Mouse (Mus musculus) spleen, adult 2 months (tissue): ENCODE data around the gene Erlin1.

Source experiments
- CTCF ChIP-seq: fragments of 200-500 bp; IDR thresholded peaks from 2 replicates; pipeline ENCODE4 v1.5.1; 2011; ENCODE audit warnings: mild to moderate bottlenecking, inconsistent platforms; ENCODE audit not compliant: insufficient read depth, insufficient read length, insufficient replicate concordance; ENCODE audit errors: extremely low read depth
- POLR2A ChIP-seq: fragments of 200-500 bp; IDR thresholded peaks from 2 replicates; pipeline ENCODE4 v1.6.1; 2011; ENCODE audit warnings: low read depth, low read length, inconsistent platforms

- TF ChIP-seq CTCF, result no peak
- TF ChIP-seq POLR2A, result no peak
Observed at GRCm38 (mm10) chr19:44024921-44025585, 44.5 kb downstream of the Erlin1 start.
